Mouse (Mus musculus) layer of hippocampus, adult 8-10 months (tissue): Measurements from ENCODE around the gene Tekt1. TPM values are rescaled to one million over a fixed set of nuclear protein-coding genes. Genes with fewer than 3 reads are reported as not detected.

ENCODE experiments used
- microRNA-seq, 2 experiments: library from miRNA; unstranded; fragments of <30 nt; microRNA quantifications; one replicate each; pipeline ENCODE4 v1.2.0; 2022
- total RNA-seq, 4 experiments: library from RNA; stranded (reverse); gene quantifications; 2 replicates each; pipeline ENCODE4 v1.2.4; 2022

Tekt1 gene
- total RNA-seq, 4 experiments from 2014 or later: 1.7 to 3.8 (median 3.3) TPM

Small RNA genes within 50 kb of the gene (microRNA-seq; reads per million reads assigned to microRNA genes)
- gene Mir6338: 0 reads per million in 2 experiments

Other genes with a start within 250 kb of the Tekt1 start
- 10 to 100 TPM; 30.5 to 46.8 (median 35.3) TPM for gene Pitpnm3, start 226.7 kb downstream of the Tekt1 start, total RNA-seq
- 10 to 100 TPM; 11.2 to 13.3 (median 12.2) TPM for gene Gm43951, start 155.6 kb downstream of the Tekt1 start, total RNA-seq
- 10 to 100 TPM; 24.7 to 35.6 (median 30.4) TPM for gene 4933427D14Rik, start 155.0 kb downstream of the Tekt1 start, total RNA-seq
- gene Txndc17, start 154.9 kb downstream of the Tekt1 start, total RNA-seq: 10 to 100 TPM; 26.9 to 33.8 (median 29.7) TPM
- gene Med31, start 146.8 kb downstream of the Tekt1 start, total RNA-seq: 10 to 100 TPM; 13.1 to 16.1 (median 13.7) TPM
- gene Slc13a5, start 95.2 kb downstream of the Tekt1 start, total RNA-seq: 1 to 10 TPM; 6.2 to 9.8 (median 7.9) TPM
- 10 to 100 TPM in 2 of 4 experiments, 1 to 10 TPM in 2; 7.5 to 16.5 (median 10.7) TPM for gene Xaf1, start 60.8 kb downstream of the Tekt1 start, total RNA-seq
- not detected for gene Fbxo39, start 48.0 kb downstream of the Tekt1 start, total RNA-seq
- gene Smtnl2, start 49.3 kb upstream of the Tekt1 start, total RNA-seq: 1 to 10 TPM; 1.3 to 3.9 (median 2.0) TPM
- gene Ggt6, start 73.1 kb upstream of the Tekt1 start, total RNA-seq: under 1 TPM in 1 of 4 experiments, not detected in 3; 0.23 TPM
- 10 to 100 TPM; 55.2 to 64.5 (median 57.8) TPM for gene Mybbp1a, start 78.9 kb upstream of the Tekt1 start, total RNA-seq
- 100 to 1,000 TPM in 1 of 4 experiments, 10 to 100 TPM in 3; 84.0 to 104 (median 92.3) TPM for gene Spns2, start 127.5 kb upstream of the Tekt1 start, total RNA-seq
- under 1 TPM; 0.33 to 0.58 (median 0.48) TPM for gene Spns3, start 188.1 kb upstream of the Tekt1 start, total RNA-seq
- 10 to 100 TPM; 36.8 to 44.5 (median 40.5) TPM for gene Ube2g1, start 244.8 kb upstream of the Tekt1 start, total RNA-seq